Mouse (Mus musculus) liver, postnatal 0 days (tissue): ENCODE results near the gene Caml.
"Not testable (repeated sequence)": the region's sequence is repeated elsewhere in the genome, so short reads cannot be mapped to it uniquely, and the experiment has no call there.

Experiments used
- CTCF ChIP-seq: sonication (generic); IDR thresholded peaks from 2 replicates; pipeline ENCODE4 v1.5.1; 2016; ENCODE audit warnings: antibody characterized with exemption, low read depth
- EP300 ChIP-seq: IDR thresholded peaks from 2 replicates; pipeline ENCODE4 v1.6.1; 2016; ENCODE audit warnings: antibody characterized with exemption, low read depth, mild to moderate bottlenecking

DNA sequence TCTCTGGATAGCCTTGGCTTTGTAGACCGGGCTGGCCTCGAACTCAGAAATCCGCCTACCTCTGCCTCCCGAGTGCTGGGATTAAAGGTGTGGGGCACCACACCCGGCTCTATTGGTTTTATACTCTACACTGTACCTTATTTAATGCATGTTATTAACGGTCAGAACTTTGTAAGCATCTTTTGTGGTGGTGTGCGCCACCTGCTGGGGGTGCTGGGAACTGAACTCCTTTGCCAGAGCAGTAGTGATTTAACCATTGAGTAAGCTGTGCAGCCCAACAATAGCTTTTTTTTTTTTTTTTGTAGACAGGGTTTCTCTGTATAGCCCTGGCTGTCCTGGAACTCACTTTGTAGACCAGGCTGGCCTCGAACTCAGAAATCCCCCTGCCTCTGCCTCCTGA lies 17.7 kb downstream of the Caml start:
- TF ChIP-seq EP300 = not testable (repeated sequence)
- peak; percentile 88 for TF ChIP-seq CTCF
